Mouse (Mus musculus): ENCODE measurements at regions not wholly inside any gene's neighbourhood (a gene's known extent, or its start where the extent isn't known, plus 50 kb on each side); places are given as distances from the start of the nearest gene placed in this dataset.

DNA sequence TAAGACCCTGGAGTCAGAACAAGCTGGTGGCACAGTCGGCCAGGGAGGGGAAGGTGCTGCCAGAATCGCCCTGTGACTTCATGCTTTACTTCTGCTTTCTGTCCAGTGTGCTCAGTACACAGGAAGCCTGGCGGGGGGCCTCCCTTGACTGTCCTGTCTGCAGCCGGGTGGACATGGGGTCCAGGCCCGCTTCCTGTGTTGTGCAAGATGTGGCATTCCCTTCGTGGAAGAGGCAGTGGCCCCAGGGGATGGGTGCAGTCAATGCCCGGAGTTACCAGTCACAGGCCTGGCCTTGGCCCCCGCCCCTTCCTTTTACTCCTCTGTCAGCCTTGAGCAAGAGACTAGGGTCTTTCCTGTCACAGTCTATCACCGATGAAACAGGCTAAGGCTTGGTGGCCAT is 64.3 kb upstream of the Tmem189 start:
- DNase-seq (ENCODE audit: low read depth, low spot score) = peak; percentile 80

DNA sequence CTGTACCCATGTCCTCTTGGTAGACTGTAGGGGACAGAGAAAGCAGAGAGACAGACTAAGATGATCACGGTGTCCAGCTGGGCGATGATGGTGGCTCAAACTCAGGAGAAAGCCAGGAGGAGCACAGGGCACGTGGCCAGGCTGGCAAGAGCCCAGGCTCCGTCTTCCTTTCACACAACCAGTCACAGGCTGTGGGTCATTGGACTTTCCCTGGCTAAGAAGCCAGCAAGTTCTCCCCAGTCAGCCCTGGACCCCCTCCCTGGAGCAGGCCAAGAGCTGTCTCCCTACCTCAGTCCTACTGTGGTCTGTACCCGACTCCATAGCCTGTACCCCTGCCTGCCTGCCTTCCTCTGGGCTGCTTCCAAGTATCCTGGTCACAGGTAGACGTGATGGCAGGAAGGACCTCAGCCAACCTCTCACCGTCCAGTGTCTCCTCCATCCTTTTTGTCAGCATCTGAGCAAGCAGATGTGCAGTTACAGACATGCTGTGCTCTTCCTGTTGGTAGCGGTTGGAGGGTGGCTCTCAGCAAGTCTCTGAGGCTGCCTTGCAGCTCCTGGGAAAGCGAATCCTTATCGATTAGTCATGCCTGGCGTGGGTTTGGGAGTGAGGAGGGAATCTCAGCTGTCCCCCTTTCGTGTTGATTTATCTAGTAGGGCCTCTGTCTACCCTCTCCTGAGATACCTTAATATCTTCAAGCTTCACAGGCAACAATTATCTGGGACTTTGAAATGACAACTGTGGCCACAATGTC is 63.4 kb upstream of the Tmem189 start:
- H3K27me3 ChIP-seq (ENCODE audit: control insufficient read depth, insufficient read depth, low read length, poor library complexity, severe bottlenecking) = no peaks in the 10 kb centered on the region
- no peak for DNase-seq (ENCODE audit: low read depth, low spot score)
- no peaks in the 10 kb centered on the region for H3K36me3 ChIP-seq (ENCODE audit: control insufficient read depth, insufficient read depth, low read length, poor library complexity, severe bottlenecking)

More for the DNA sequence above, 64.3 kb upstream of the Tmem189 start:
- Histone ChIP-seq H3K36me3 (ENCODE audit: control insufficient read depth, insufficient read depth, low read length, poor library complexity, severe bottlenecking) (no peaks in the 10 kb centered on the region), H3K27me3 (ENCODE audit: control insufficient read depth, insufficient read depth, low read length, poor library complexity, severe bottlenecking) (no peaks in the 10 kb centered on the region)

DNA sequence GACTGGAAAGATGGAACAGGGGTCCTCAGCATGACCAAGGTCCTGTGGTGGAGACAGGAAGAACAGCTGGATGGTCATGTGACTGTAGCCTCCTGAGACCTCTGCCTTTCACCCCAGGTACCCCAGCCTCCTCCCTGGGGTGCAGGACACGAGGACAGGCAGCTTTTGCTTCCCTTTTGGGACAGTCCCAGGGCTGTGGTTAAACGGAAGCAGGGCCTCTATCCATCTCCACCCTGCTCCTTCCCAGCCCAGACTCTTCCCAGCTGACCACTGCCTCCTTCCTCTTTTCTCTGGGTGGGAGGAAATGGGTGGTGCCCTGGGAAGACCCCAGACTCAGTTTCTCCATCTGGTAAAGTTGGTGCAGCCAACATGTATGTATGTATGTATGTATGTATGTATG is 62.0 kb upstream of the Tmem189 start:
- H3K36me3 ChIP-seq (ENCODE audit: control insufficient read depth, insufficient read depth, low read length, poor library complexity, severe bottlenecking) = no peaks in the 10 kb centered on the region
- peak; percentile 53 for DNase-seq (ENCODE audit: low read depth, low spot score)
- H3K27me3 ChIP-seq (ENCODE audit: control insufficient read depth, insufficient read depth, low read length, poor library complexity, severe bottlenecking) = no peaks in the 10 kb centered on the region

DNA sequence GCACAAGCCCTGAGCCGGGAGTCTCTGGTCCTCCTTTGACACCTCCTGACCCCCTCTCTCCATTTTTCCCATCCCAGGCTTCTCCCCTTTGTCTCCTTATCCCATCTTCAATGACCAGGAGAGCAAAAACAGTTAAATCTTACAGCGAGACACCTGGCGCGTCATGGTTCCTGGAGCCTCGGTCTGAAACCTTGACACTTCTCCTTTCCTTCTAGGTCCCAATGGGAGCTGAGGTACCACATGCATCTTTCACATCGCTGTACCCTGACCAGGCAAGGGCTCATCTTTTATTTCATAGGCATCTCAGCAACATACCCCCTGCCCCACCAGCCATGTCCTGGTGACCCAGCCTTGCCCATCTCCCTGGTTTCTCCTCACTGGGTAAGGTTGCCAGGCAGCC is 58.7 kb upstream of the Tmem189 start:
- Histone ChIP-seq H3K36me3 (ENCODE audit: control insufficient read depth, insufficient read depth, low read length, poor library complexity, severe bottlenecking) (no peaks in the 10 kb centered on the region), H3K27me3 (ENCODE audit: control insufficient read depth, insufficient read depth, low read length, poor library complexity, severe bottlenecking) (peaks cover 2% of the 10 kb centered on the region; the same call in 1 of the 2 replicates)
- peak; percentile 77 for DNase-seq (ENCODE audit: low read depth, low spot score)

DNA sequence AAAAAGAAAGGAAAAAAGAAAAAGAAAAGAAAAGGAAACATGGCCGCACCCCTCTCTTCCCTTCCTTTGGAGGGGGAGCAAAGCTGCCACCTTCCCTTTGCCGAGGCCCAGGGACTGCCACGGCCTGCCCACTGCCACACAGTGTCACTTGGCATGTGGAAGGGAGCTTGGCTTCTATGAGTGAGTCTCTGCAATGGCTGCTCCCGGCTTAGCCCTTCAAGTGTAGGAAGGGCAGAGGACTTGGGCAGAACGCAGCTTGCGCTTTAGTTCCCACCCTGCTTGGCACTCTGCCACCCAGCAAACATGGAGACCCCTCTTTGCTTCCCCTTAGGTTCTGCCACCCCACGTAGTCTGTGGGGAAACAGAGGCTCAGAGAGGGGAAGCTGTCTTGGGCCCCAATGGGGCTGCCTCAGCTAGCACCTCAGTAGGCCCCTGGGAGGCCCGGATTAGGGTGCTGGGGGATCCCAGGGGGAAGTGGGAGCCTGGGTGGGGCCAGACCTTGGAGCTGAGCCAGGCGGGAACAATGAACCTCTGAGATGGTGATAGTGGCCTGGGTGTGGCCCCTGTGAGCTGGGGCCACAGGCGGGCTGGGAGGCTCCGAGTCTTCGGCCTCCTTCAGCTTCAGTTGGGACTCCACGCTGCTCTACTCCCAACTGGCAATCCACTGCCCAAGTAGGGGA is 57.7 kb upstream of the Tmem189 start:
- Histone ChIP-seq H3K36me3 (ENCODE audit: control insufficient read depth, insufficient read depth, low read length, poor library complexity, severe bottlenecking) (no peaks in the 10 kb centered on the region), H3K27me3 (ENCODE audit: control insufficient read depth, insufficient read depth, low read length, poor library complexity, severe bottlenecking) (peaks cover 2% of the 10 kb centered on the region; the same call in 1 of the 2 replicates)
- DNase-seq (ENCODE audit: low read depth, low spot score) = no peak

DNA sequence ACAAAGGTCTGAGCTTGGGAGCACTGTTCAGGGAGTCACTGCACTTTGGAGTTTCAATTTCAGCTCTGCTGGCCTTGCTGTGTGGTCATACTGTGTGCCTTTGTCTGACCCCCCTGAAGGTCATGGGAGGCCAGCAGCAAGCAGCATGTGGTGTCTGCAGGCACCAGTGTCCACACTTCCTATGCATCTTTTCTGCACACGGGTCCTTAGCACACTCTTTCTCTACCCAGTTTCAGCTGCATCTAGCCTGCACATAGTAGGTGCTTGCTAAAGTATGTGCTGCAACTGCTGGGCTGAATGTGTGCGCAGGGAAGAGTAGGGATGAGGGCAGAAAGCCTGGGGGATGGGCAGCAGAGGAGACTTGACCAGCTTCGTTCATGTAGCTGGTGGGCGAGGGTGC is 56.7 kb upstream of the Tmem189 start:
- no peak for DNase-seq (ENCODE audit: low read depth, low spot score)
- no peaks in the 10 kb centered on the region for H3K36me3 ChIP-seq (ENCODE audit: control insufficient read depth, insufficient read depth, low read length, poor library complexity, severe bottlenecking)

DNA sequence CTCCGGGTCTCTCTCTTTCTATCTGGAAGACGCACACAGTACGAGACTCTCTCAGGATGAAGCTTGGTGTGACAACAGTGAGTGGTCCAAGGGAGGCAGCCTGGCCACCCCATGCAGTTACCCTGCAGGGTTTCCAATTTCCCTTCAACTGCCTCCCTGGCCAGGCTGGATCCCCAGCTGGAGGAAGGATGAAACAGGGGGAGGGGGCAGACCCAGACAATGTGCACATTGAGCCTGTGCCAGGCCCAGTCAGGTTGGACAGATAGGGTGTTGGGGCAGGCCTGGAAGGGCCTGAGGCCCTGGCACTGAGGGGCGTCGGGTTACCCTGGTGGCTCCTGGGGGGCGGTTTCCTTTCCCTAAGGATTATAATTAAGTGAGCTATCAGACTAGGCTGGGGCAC is 55.8 kb upstream of the Tmem189 start:
- Histone ChIP-seq H3K27me3 (ENCODE audit: control insufficient read depth, insufficient read depth, low read length, poor library complexity, severe bottlenecking) (peaks cover 2% of the 10 kb centered on the region; the same call in 1 of the 2 replicates), H3K36me3 (ENCODE audit: control insufficient read depth, insufficient read depth, low read length, poor library complexity, severe bottlenecking) (no peaks in the 10 kb centered on the region)
- no peak for DNase-seq (ENCODE audit: low read depth, low spot score)

More for the DNA sequence above, 56.7 kb upstream of the Tmem189 start:
- H3K27me3 ChIP-seq (ENCODE audit: control insufficient read depth, insufficient read depth, low read length, poor library complexity, severe bottlenecking) = peaks cover 2% of the 10 kb centered on the region; the same call in 1 of the 2 replicates

DNA sequence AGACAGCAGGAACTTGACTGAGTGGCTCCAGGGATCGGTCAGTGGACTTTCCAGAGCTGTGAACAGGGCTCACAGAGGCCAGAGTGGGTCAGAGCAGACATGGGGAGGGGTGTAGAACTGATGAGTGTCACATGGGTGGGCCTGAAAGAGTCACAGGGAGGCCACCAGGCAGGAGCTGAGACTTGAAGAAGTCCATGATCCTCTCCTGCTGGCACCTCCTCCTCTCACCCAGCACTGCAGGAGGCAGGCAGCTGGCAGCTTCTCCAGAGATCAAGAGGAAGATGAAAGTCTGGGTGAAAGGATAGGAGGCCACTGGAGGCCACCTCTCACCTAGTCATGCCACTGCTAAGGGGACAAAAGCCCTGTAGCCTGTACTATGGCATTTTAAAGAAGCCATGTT is 54.5 kb upstream of the Tmem189 start:
- Histone ChIP-seq H3K27me3 (ENCODE audit: control insufficient read depth, insufficient read depth, low read length, poor library complexity, severe bottlenecking) (peaks cover 2% of the 10 kb centered on the region; the same call in 1 of the 2 replicates), H3K36me3 (ENCODE audit: control insufficient read depth, insufficient read depth, low read length, poor library complexity, severe bottlenecking) (no peaks in the 10 kb centered on the region)
- DNase-seq (ENCODE audit: low read depth, low spot score) = no peak

DNA sequence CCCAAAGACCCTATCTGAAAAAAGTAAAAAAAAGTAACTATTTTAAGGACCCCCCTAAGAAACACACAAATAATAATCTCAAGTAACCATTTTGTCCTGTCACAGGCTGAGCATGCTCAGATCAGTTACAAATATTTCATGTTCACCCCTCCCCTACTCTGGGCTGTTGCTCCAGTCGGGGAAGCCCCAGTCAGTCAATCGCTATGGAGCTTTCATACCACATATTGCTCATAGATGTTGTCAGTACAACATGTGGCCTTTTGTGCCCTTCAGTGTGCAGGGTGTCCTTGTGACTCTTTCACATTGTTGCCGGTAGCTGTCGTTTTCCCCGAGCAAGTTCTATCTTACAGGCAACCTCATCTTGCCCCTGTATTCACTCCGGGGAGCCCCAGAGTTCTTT is 52.9 kb upstream of the Tmem189 start:
- DNase-seq (ENCODE audit: low read depth, low spot score) = peak; percentile 19
- no peaks in the 10 kb centered on the region for H3K36me3 ChIP-seq (ENCODE audit: control insufficient read depth, insufficient read depth, low read length, poor library complexity, severe bottlenecking)
- peaks cover 2% of the 10 kb centered on the region; the same call in 1 of the 2 replicates for H3K27me3 ChIP-seq (ENCODE audit: control insufficient read depth, insufficient read depth, low read length, poor library complexity, severe bottlenecking)

DNA sequence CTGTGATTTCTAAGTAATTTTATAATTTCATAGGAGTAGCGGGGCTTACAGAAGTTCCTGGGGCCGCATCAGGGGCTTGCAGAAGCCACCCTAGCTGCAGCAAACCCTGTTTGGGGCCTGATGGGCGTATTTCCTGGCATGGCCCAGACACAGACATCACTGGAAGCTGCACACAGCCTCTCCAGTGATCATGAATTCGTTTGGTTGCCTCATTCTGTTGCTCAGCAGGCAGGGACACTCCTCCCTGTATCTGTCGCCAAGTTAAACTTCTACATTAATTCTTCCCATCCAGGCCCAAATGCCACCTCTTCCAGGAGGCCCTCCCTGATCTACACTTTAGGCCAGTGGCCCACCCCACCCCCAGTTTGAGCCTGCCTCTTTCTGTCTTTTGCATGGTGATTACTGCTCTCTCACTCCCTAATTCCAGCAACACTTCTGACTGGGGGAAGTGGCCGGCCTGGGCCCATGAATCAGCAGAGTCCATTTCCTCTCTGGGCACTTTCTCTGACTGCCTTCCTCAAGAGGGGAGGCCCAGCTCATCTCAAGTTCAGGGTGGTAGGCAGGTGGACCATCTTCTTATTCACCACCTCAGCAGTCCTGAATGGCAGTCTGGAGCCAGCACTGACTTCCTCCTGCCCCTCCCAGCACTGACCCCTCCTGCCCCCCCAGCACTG is 51.0 kb upstream of the Tmem189 start:
- peaks cover 2% of the 10 kb centered on the region; the same call in 1 of the 2 replicates for H3K27me3 ChIP-seq (ENCODE audit: control insufficient read depth, insufficient read depth, low read length, poor library complexity, severe bottlenecking)
- no peaks in the 10 kb centered on the region for H3K36me3 ChIP-seq (ENCODE audit: control insufficient read depth, insufficient read depth, low read length, poor library complexity, severe bottlenecking)
- no peak for DNase-seq (ENCODE audit: low read depth, low spot score)

All from splenic B cell, adult 2 months (primary cell).